Mouse (Mus musculus) cerebellum, adult 11 months (tissue): ENCODE measurements at regions not wholly inside any gene's neighbourhood (a gene's known extent, or its start where the extent isn't known, plus 50 kb on each side); places are given as distances from the start of the nearest gene placed in this dataset.

Source experiments
- DNase-seq: peaks from one replicate; pipeline ENCODE4 v3.0.0; 2022

- no peak for DNase-seq
Observed at GRCm38 (mm10) chr16:29802085-29802484, 223.0 kb downstream of the Opa1 start.

GRCm38 (mm10) chr16:29802603-29803002, 223.5 kb downstream of the Opa1 start:
- DNase-seq = no peak

GRCm38 (mm10) chr16:29807859-29808258, 228.7 kb downstream of the Opa1 start:
- no peak for DNase-seq

DNA sequence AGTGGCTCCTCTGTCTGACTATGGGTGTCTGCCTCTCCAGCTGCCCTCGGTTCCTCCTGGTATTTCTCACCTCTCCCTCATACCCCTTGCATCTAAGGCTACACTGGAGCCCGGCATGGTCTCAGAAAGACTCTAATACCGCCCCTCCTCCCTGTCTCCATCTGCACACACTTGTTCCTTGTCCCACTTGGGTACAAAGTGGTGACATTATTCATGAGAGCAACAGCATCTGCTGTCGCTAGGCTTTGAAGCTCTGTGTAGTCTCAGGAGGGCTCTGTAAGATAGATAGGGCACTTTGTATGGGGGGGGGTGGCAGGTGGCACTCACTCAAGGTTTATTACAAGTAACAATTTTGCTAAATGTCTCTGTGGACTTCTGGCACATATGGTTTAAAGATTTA, 229.7 kb downstream of the Opa1 start:
- no peak for DNase-seq

- peak; percentile 31 for DNase-seq
Observed at GRCm38 (mm10) chr16:29813411-29814038, 234.4 kb downstream of the Opa1 start.

GRCm38 (mm10) chr16:29814039-29814438, 234.9 kb downstream of the Opa1 start:
- peak; percentile 49 for DNase-seq

DNA sequence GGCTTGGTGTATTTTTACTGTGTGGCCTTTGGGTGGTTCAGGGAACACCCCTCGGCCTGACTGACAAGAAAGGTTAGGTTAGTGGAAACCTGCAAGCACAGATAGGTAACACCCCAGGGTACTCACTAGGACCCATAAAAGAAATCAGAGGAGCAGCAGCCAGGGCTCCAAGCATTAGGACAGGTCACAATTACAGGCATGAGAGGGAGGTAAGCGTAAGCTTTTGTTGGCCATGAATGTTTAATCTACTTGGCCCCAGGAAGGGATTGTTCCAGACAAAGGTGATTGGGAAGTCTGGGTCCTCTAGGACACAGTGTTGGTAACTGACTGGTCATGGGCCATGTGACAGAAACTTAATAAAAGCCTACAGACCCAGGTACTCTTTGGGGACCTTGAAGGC, 235.5 kb downstream of the Opa1 start:
- DNase-seq = no peak

DNA sequence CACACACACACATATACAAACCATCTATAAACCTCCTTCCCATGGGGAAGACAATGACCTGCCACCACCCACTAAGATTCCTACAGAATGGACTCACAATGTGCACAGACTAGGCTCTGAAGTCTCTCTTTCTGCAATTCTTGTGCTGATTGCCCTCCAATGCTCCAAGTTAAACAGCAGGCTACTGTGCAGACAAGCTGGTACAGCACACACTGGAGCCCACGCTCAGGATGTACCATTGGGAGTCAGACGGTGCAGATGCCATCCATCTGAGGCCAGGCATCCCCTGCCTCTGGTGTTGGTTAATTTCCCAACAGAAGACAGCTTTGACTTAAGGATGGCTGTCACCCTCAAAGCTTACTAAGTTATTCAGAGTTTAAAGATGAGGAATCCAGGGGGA, 236.1 kb downstream of the Opa1 start:
- no peak for DNase-seq

DNA sequence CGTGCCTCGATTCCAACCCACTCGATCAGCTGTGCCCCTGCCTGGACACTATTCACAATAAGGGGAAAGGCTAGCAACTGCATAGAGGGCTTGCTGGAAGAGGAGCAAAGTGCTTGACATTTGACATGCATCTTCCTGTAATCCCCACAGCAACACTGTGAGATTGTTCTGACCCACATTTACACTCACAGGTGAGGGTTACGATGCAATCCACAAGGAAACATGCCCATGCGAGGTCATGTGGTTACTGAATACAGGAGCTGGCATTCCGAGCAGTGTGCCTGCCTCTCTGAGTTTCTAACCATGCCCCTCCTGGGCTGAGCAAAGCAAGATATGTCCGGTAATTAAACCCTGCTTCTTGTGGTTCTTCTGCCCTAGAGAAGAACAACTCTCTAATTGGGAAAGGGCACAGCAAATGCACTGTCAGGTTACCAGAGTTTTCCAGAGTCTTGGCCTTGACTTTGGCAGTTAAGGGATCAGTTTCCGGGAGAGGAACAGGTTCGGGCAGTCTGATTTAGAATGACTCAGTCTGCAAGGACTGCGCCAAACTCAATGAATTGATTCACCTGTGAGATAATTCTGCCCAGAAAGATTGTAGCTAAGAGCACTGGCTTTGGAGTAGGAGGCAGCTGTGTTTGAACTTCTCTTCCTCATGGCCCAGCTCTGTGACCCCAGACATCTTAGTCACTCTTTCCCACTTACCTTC, 236.7 kb downstream of the Opa1 start:
- DNase-seq = no peak

DNA sequence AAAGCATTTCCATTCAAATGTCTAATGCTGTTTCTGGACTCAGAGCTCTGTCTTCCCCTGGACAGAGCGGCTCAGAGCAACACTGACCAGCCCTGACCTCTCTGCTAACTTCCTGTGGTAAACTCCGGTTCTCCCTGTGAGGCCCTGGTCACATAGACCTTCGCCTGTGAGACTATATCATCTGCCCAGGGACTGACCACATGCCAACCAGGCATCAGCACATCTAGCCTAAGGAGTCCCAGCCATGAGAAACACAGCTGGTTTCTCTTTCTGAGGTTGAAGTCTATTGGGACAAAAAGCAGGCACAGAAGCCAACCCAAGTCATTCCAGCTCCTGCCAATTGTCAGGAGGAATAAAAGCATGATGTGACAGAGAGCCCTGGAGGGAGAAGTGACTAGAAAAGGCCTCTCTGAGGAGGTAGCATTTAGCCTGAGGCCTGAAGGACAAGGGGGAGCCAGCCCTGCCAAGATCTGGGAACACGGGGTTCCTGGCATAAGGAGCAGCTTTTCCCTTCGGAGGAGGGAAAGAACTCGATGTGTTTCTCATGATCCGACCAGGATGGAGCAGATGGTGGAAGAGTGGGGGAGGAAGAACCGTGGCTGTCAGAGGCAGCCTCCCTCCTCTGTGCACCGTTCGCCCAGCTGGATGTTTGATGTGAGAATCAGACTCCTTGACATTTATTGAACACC, 237.7 kb downstream of the Opa1 start:
- peak; percentile 35 for DNase-seq

DNA sequence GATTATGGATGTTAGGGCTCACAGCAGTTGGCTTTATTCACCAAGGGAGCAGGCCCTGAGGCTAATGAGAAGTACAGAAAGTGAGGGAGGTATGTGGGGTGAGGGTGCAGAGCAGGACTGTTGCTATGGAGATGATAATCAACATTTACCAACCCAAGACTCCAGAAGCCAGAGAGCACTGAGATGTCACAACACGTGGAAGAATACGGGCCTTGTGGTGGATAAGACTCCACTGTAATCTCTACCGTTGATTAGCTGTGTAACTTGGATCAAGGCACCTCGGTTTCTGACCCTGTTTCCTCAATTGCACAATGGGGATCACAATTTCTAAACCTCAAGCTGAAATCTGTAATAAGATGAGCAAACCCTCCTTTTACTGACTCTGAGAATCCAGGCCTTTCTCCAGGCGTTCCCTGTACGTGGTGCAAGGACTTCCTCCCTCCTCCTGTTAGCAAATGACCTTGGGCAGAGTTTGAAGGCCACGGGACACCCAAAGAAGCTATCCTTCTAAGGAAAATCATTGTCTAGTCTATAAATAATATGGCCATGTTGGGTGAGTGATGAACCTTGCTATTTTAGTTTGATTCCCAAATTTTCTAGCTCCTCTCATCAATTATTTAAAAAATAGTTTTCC, 239.8 kb downstream of the Opa1 start:
- DNase-seq = no peak

DNA sequence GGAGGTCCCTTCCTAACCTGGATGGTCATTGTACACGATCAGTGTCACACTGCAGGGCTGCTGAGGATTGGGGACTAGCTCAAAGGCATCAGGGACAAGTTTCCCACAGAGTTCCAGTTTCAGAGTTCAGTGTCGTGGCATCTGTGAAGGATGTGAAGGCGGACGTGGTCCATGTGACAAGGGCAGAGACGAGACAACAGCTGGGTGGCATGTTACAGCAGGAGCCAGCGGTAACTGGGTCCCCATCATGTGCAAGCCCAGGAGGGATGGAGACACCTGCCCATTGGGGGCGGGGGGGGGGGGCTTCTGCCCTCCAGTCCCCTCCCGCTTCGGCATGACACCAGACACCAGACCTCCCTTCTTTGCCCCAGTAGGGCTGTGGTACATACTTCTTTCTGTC, 241.6 kb downstream of the Opa1 start:
- no peak for DNase-seq

DNA sequence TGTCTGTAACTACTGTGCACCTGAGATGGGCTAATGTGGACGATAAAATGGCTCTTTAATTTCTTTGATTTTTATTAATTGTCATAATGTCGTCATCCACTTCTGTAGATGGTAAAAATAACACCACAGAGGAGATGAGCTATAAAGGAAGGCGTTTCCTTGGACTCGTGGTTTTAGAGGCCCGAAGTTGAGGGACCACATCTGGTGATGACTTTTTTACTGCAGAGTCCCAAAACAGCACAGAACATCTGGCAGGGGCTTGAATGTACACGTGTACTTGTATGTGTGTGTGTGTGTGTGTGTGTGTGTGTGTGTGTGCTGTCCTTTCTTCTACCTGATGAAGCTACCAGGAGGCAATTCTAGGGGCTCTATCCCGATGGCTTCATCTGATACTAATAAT, 242.1 kb upstream of the Hes1 start:
- no peak for DNase-seq

- DNase-seq = no peak
Observed at GRCm38 (mm10) chr16:29822843-29823401, 241.3 kb upstream of the Hes1 start.

DNA sequence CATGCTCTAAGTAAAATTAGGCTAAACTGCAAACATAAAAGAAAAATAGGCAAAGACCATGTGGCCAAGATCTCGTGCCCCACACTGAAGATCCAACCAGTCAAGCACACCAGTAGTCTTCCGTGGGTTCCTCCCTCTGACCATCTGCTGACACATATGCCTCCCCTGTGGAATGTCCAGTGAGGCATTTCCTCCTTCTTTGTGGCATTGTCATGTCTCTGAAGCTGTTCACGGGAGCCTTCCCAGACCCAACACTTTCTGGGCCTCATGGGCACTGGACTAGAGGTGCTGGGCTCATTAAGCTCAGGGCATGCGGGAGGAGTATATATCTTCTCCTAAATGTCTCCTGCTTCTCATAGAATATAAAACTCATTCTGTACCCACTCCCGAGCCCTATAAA, 237.3 kb upstream of the Hes1 start:
- no peak for DNase-seq

GRCm38 (mm10) chr16:29827776-29828175, 236.4 kb upstream of the Hes1 start:
- DNase-seq = no peak

DNA sequence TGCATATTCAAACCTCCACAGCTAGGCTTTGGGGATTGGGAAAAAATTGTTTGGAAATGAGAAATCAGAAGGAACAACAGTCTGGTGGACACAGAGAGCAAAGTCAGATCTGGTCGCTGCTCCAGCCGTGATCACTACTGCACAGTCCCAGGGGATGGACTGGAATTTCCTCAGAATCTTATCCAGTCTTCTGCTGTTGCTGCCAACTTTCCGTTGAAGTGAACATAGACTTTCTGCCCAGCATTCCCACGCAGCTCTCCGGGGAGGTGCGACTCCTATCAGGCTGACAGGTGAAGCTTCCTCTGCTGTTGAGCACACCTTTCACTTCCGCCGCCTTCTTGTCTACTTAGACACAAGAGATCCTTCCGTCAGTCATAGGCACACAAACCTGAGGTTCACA, 234.7 kb upstream of the Hes1 start:
- DNase-seq = no peak

GRCm38 (mm10) chr16:29830101-29830500, 234.1 kb upstream of the Hes1 start:
- DNase-seq = peak; percentile 30

- DNase-seq = no peak
Observed at GRCm38 (mm10) chr16:29833298-29833697, 230.9 kb upstream of the Hes1 start.

DNA sequence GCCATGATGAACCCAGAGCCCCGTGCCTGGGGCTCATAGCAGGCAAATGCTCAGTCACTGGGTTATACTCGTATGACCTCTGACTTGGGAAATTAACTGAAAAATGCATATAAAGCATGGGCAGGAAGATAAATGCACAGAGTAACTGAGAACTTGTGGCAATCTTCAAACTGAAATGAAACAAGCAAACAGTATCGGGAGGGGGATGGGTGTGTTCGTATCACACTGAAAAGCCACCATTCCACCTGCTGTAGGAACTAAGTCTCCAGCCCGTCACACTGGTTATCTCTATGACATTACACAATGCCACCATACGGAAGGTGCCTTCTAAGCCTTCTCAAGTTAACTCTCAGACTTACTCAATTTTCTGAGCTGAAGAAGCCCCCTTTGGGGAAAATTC, 230.3 kb upstream of the Hes1 start:
- no peak for DNase-seq

DNA sequence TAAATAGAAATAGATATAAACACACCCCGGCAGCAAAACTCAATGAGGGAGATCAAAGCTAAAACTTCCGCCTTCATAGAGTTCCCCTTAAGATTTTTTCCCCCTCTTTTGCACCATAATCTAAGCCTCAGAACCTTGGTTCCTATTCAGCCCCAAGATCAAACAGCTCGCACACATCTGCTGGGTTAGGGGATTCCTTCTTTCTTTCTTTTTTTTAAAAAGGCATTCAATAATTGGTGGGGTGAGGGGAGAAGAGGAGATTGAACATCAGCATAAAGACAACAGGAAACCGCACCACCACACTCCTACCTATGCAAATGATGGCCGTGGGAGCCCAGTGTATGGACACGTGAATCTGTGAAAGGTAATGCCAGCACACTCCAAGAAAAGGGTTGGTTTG, 229.5 kb upstream of the Hes1 start:
- DNase-seq = no peak

DNA sequence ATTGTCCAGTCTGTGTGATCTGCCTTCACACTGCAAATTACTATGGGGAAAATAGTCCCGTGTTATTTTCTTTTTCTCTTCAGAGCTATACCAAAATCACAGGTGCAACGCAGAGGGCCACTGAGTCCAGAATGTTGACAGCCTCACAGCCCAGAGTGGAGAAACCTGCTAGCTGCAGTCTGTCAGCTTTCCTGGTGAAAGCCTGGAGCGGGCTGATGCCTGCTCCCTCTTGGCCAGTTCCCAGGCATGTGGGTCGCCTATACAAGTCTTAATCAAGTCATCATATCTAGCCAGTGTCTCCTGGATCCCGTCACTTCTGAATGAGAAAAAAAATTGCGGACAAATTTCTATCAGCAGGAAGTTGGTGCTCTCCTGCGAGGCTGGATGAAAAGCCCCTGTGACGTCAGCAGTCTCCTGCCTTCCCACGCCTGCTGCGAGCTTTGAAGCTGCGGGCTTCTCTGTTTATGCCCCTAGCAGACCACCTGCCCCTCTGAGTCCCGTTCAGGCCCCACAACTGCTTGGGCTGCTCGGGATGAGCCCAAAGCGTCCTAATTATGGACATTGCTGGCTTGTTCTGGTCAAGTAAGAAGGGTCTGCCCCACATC, 227.1 kb upstream of the Hes1 start:
- no peak for DNase-seq

- DNase-seq = no peak
Observed at GRCm38 (mm10) chr16:29837874-29838273, 226.3 kb upstream of the Hes1 start.
